Mouse (Mus musculus) stomach, postnatal 0 days (tissue): ENCODE results near the gene Zfp146. TPM values are rescaled to one million over a fixed set of nuclear protein-coding genes. Genes with fewer than 3 reads are reported as not detected.
A peak's percentile ranks its signal among the peaks of the same experiment; 100 is the strongest.
"Not testable (repeated sequence)": the region's sequence is repeated elsewhere in the genome, so short reads cannot be mapped to it uniquely, and the experiment has no call there.

Experiments
- ATAC-seq: fragments of 200-750 bp; cut with Nextera tagmentation; 2 replicates; pipeline ENCODE4 v1.8.0; 2017; ENCODE audit not compliant: low FRiP score, low TSS enrichment
- DNase-seq: peaks from one replicate; pipeline ENCODE4 v3.0.0-alpha.2; 2016; ENCODE audit warnings: low spot score
- H3K27ac ChIP-seq: fragments of 300-500 bp; sonication (generic); replicated peaks from 2 replicates; pipeline ENCODE4 v1.5.1; 2014; ENCODE audit warnings: mild to moderate bottlenecking, control low read depth
- H3K27me3 ChIP-seq: fragments of 300-500 bp; sonication (generic); 2 replicates; pipeline ENCODE4 v1.6.1; 2014; ENCODE audit warnings: low read length; ENCODE audit not compliant: control insufficient read depth, insufficient read depth
- H3K36me3 ChIP-seq: fragments of 300-500 bp; sonication (generic); 2 replicates; pipeline ENCODE4 v1.6.1; 2014; ENCODE audit warnings: low read length, mixed read lengths; ENCODE audit not compliant: control insufficient read depth, insufficient read depth
- H3K4me1 ChIP-seq: fragments of 300-500 bp; sonication (generic); replicated peaks from 2 replicates; pipeline ENCODE4 v1.6.1; 2014; ENCODE audit warnings: antibody characterized with exemption; ENCODE audit not compliant: control insufficient read depth, insufficient read depth
- H3K4me2 ChIP-seq: fragments of 300-500 bp; sonication (generic); replicated peaks from 2 replicates; pipeline ENCODE4 v1.6.1; 2014; ENCODE audit warnings: low read depth, mild to moderate bottlenecking, control low read depth, moderate library complexity
- H3K4me3 ChIP-seq: fragments of 300-500 bp; sonication (generic); 2 replicates; pipeline ENCODE4 v1.5.1; 2014; ENCODE audit warnings: low read depth, low read length, control low read depth
- H3K9ac ChIP-seq: fragments of 300-500 bp; sonication (generic); 2 replicates; pipeline ENCODE4 v1.6.1; 2014; ENCODE audit warnings: mild to moderate bottlenecking, low read length, control low read depth, mixed read lengths
- H3K9me3 ChIP-seq: fragments of 300-500 bp; sonication (generic); 2 replicates; pipeline ENCODE4 v1.6.1; 2016; ENCODE audit warnings: low read length; ENCODE audit not compliant: control insufficient read depth
- CTCF ChIP-seq: IDR thresholded peaks from 2 replicates; pipeline ENCODE4 v1.5.1; 2016; ENCODE audit warnings: antibody characterized with exemption, low read depth, mild to moderate bottlenecking, moderate library complexity
- EP300 ChIP-seq: optimal IDR thresholded peaks from 2 replicates; pipeline ENCODE3; 2016; ENCODE audit warnings: antibody characterized with exemption
- WGBS: fragments of 180-500 bp; shearing (Covaris S2); extraction: QIAGEN DNeasy Blood & Tissue Kit; methylation state at CpG from one replicate; pipeline ENCODE4 v1.1.7; 2014; 5-methylcytosine and 5-hydroxymethylcytosine counted together
- polyA plus RNA-seq: library from polyadenylated mRNA; unstranded; fragments of >200 nt; fragmentation: Nextera tagmentation; extraction: Ambion mirVana; gene quantifications from 2 replicates; pipeline ENCODE4 v1.2.1, GENCODE M21; 2015

The Zfp146 gene
- polyA plus RNA-seq, 1 experiment from 2014 or later = 5.4 TPM

DNA sequence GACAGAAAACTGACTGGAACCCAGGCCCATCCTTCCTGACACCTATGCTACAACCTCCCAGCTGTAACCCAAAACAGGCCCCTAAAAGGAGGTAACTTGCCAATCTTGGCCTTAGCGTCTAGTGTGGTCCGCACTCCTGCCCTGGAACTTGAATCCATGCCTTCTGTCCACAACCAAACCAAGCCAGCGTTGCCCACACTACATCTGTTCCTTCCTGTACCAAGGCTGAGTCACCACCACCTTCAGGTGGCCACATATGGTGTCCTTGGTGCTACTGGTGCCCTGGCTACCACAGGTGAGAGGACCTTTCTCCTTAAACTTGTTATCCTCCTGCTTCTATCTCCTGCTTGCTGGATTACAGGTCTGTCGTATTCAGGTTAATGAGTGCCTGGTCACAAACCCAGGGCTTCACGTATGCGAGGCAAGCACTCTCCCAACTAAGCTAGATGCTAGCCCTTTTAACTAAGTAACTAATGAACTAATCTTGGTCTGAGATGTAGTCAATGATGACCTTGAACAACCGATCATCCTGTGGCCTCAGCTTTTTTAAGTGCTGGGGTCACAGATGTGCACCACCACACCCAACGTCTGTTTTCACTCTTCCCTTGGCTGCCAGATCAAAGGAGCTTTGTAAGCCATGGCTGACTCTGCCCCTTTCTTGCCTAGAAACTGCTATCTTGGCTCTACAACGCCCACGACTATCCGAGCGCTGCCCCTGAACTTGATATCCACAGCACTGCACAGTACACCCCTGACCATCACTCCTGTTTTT lies 19.0 kb upstream of the Zfp146 start:
- Histone ChIP-seq H3K4me1 (0 out of 2 replicates have a peak, but pooled peaks cover 5% of the 10 kb centered on the region), H3K9ac (no peak overlapping the region), H3K36me3 (peaks cover 34% of the 10 kb centered on the region), H3K9me3 (no peaks in the 10 kb centered on the region), H3K27ac (no peak overlapping the region), H3K4me2 (no peak overlapping the region), H3K27me3 (no peaks in the 10 kb centered on the region), H3K4me3 (no peak overlapping the region)
- no peak for DNase-seq
- TF ChIP-seq CTCF (no peak), EP300 (no peak)
- no peak for ATAC-seq
- WGBS = 78% methylated on average over 12 of the region's 12 CpGs

DNA sequence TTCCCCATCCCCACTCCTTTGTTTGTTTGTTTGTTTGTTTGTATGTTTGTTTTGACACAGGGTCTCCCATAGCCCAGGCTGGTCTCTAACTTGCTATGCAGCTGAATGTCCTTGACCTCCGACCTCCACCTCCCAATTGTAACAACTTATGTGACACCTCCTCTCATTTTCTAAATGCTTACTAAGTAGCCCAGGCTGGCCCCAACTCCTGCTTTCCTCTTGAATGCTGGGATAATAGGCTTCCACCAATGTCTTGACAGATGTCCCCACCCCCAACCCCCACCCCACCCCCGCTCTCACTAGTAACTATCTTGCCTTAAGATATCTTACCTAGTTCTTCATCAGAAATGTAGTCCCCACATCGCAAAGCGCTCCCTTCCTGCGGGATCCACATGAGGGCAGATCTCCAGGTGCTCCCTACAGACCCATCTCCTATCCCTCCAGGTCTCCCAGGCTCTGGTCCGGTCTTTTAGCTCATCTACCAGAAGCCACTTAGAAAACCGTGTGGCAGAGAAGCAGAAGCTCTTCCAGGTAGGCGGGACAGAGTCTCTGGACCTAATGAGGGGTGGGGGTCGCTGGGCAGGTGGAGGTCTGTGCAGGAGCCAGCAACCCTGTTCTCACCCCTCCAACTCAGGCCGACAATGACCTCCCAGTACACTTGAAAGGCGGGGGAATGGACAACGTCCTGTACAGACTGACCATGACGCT lies 15.2 kb upstream of the Zfp146 start:
- Histone ChIP-seq H3K27ac (0 out of 2 replicates have a peak overlapping the region, but pooled peaks have one; percentile 40), H3K36me3 (peaks cover 18% of the 10 kb centered on the region), H3K4me2 (0 out of 2 replicates have a peak overlapping the region, but pooled peaks have one; percentile 52), H3K9me3 (no peaks in the 10 kb centered on the region), H3K4me1 (no peaks in the 10 kb centered on the region), H3K27me3 (no peaks in the 10 kb centered on the region), H3K9ac (no peak overlapping the region), H3K4me3 (no peak overlapping the region)
- no peak for DNase-seq
- ATAC-seq = no peak
- TF ChIP-seq CTCF = no peak
- TF ChIP-seq EP300 = no peak
- 75% methylated on average over 13 of the region's 13 CpGs for WGBS

DNA sequence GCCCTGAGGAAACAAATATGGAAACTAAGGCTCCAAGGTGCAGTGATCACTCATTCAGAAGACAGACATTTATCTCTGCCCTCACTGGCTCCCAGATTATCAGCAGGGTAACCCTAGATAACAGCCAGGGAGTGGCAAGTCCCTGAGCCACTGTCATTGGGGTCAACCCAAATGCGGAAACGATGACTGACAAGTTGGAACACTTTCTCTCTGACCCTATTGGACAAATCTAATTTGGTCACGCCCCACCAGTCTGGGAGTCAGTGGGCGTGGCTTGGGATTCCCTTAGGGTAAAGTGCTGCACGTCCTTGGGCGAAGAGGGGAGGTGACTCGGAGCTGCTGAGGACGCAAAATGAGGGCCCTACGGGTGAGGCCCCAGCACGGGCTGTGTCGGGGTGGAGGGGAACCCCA lies 14.3 kb upstream of the Zfp146 start, which contains the start of gene Cox7a1:
Gene Cox7a1, plus strand, starts transcription at position 266 of the 411 bp plus-strand sequence.
- H3K9me3 ChIP-seq = no peaks in the 10 kb centered on the region
- H3K36me3 ChIP-seq = peaks cover 15% of the 10 kb centered on the region
- H3K4me3 ChIP-seq = peak within 1 kb of the TSS; percentile 19
- H3K4me1 ChIP-seq = no peaks in the 10 kb centered on the region
- WGBS = 2% methylated on average over 11 of the region's 11 CpGs
- TF ChIP-seq CTCF = no peak
- no peak for TF ChIP-seq EP300
- peak within 1 kb of the TSS; percentile 52 for H3K4me2 ChIP-seq
- H3K27ac ChIP-seq = peak within 1 kb of the TSS; percentile 40; the same call in 1 of the 2 replicates
- peak; percentile 91 for DNase-seq
- H3K9ac ChIP-seq = peak within 1 kb of the TSS; percentile 47; the same call in 1 of the 2 replicates
- H3K27me3 ChIP-seq = no peaks in the 10 kb centered on the region
- ATAC-seq = peak; percentile 85

- 77% methylated on average over 6 of the region's 7 CpGs for WGBS
- peaks cover 12% of the 10 kb centered on the region for H3K36me3 ChIP-seq
- not testable (repeated sequence) for DNase-seq
Measured at GRCm38 (mm10) chr7:30183189-30183588, 13.6 kb upstream of the Zfp146 start.

DNA sequence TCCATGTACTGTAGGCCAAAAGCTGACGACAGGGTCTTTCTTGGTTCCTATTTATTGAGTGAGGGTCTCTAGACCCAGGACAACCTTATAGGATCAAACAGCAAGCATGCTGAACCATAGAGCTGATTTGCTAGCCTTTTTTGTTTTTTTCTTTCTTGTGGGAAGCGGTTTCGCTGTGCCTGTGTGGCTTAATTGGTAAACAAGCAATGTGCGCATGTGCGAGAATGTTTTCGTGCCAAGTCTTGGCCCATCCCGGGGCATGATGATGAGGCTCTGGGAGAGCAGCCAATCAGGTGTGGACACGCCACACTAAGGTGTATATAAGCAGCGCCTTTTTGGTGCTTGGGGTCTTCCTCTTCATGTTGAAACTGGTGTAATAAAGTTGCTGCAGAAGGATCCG lies 12.4 kb upstream of the Zfp146 start:
- not testable (repeated sequence) for H3K27me3 ChIP-seq, DNase-seq, H3K27ac ChIP-seq, H3K9ac ChIP-seq, ATAC-seq, H3K4me2 ChIP-seq, H3K4me3 ChIP-seq, H3K4me1 ChIP-seq, H3K9me3 ChIP-seq
- WGBS = 87% methylated on average over 9 of the region's 10 CpGs
- H3K36me3 ChIP-seq = peaks cover 14% of the 10 kb centered on the region

More at GRCm38 (mm10) chr7:30183189-30183588, 13.6 kb upstream of the Zfp146 start:
- H3K4me1 ChIP-seq, H3K4me3 ChIP-seq, H3K27me3 ChIP-seq, H3K27ac ChIP-seq, H3K4me2 ChIP-seq, H3K9ac ChIP-seq, H3K9me3 ChIP-seq, ATAC-seq: not testable (repeated sequence)

DNA sequence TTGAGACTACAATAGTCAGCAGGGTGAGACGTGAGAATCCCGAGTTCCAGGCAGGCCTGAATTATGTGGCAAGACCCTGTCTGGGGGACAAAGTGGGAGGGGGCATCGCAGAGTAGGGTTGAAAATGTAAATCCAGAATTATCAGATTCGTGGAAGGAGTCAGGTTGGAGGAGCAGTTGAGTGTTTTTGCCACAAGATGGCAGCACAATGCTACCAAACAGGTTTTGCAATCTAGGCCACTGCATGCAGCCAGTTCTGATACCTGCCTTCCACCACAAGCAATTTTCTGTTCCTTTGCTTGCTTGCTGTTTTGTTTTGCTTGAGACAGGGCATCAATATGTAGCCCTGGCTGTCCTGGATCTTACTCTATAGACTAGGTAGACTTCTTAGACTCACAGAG lies 11.8 kb upstream of the Zfp146 start:
- WGBS = 4% methylated on average over 4 of the region's 4 CpGs
- no peak overlapping the region for H3K27ac ChIP-seq
- DNase-seq (peak; percentile 81), ATAC-seq (0 out of 2 replicates have a peak, but pooled peaks have one; percentile 15)
- no peak overlapping the region for H3K4me2 ChIP-seq
- H3K4me1 ChIP-seq = no peaks in the 10 kb centered on the region
- H3K9ac ChIP-seq = no peak overlapping the region
- H3K36me3 ChIP-seq = peaks cover 8% of the 10 kb centered on the region
- no peaks in the 10 kb centered on the region for H3K27me3 ChIP-seq
- TF ChIP-seq CTCF = peak; percentile 93
- TF ChIP-seq EP300 = no peak
- H3K4me3 ChIP-seq = no peak overlapping the region
- no peaks in the 10 kb centered on the region for H3K9me3 ChIP-seq
